Comparison of ENCODE assay signal across 11 mouse cellular contexts in genomic region chr11:102220451-102220850, GRCm38 (mm10). TPM values are rescaled to one million over a fixed set of nuclear protein-coding genes. Genes with fewer than 3 reads are reported as not detected.
DNase-seq lines count a peak whose midpoint lies in the region; ATAC-seq and TF ChIP-seq lines count a peak whose summit lies in the region.
"Had no signal": no experiment of that assay in that cellular context is flagged by ENCODE, and none has a peak within 500 bp of the region (broad histone marks: within the 10 kb centered on the region; RNA-seq: fewer than 3 reads in every experiment).

No protein-coding gene starts in this region.

- H3K9me3 ChIP-seq in hindbrain, embryonic 10.5 days = no peaks in the 10 kb centered on the region
- H3K9me3 ChIP-seq in hindbrain, postnatal 0 days (ENCODE audit: low read length) = no peaks in the 10 kb centered on the region
- no peaks in the 10 kb centered on the region for H3K9me3 ChIP-seq in stomach, postnatal 0 days (ENCODE audit: control insufficient read depth, low read length)
- H3K9me3 ChIP-seq: forebrain, embryonic 10.5 days; kidney, embryonic 15.5 days; neural tube, embryonic 13.5 days had no signal

- H3K9ac ChIP-seq in hindbrain, postnatal 0 days (replicated peaks; ENCODE audit: low read length) = no peak overlapping the region
- no peak overlapping the region for H3K9ac ChIP-seq in stomach, postnatal 0 days (ENCODE audit: low read length)
- H3K9ac ChIP-seq: kidney, embryonic 15.5 days had no signal

- H3K4me1 ChIP-seq in hindbrain, embryonic 10.5 days (replicated peaks) = peaks cover 86% of the 10 kb centered on the region
- peaks cover 47% of the 10 kb centered on the region for H3K4me1 ChIP-seq in hindbrain, postnatal 0 days (ENCODE audit: insufficient read depth, low read length)
- H3K4me1 ChIP-seq in stomach, postnatal 0 days (replicated peaks; ENCODE audit: control insufficient read depth, insufficient read depth) = peaks cover 36% of the 10 kb centered on the region

- TF ChIP-seq CTCF in hindbrain, postnatal 0 days (IDR thresholded peaks at IDR 0.05; ENCODE audit: low read depth) = no peak
- no peak for TF ChIP-seq CTCF in stomach, postnatal 0 days (IDR thresholded peaks at IDR 0.05; ENCODE audit: low read depth)

- no peak overlapping the region for H3K4me2 ChIP-seq in hindbrain, postnatal 0 days (ENCODE audit: low read depth, low read length)
- no peak overlapping the region for H3K4me2 ChIP-seq in stomach, postnatal 0 days (replicated peaks; ENCODE audit: low read depth)
- H3K4me2 ChIP-seq: kidney, embryonic 15.5 days; neural tube, embryonic 13.5 days had no signal

- peaks cover 12% of the 10 kb centered on the region for H3K27me3 ChIP-seq in hindbrain, embryonic 10.5 days (ENCODE audit: insufficient read depth, poor library complexity, severe bottlenecking)
- no peaks in the 10 kb centered on the region for H3K27me3 ChIP-seq in hindbrain, postnatal 0 days (ENCODE audit: insufficient read depth, low read length)
- no peaks in the 10 kb centered on the region for H3K27me3 ChIP-seq in stomach, postnatal 0 days (ENCODE audit: control insufficient read depth, insufficient read depth, low read length)
- H3K27me3 ChIP-seq: kidney, embryonic 15.5 days; neural tube, embryonic 13.5 days had no signal

- H3K4me3 ChIP-seq in hindbrain, embryonic 10.5 days = no peak overlapping the region
- H3K4me3 ChIP-seq in hindbrain, postnatal 0 days (ENCODE audit: low read length) = no peak overlapping the region
- H3K4me3 ChIP-seq in stomach, postnatal 0 days (ENCODE audit: low read depth, low read length) = no peak overlapping the region
- H3K4me3 ChIP-seq: forebrain, embryonic 10.5 days; kidney, embryonic 15.5 days; neural tube, embryonic 13.5 days had no signal

- ATAC-seq in hindbrain, postnatal 0 days = no peak
- ATAC-seq in stomach, postnatal 0 days (ENCODE audit: low FRiP score, low TSS enrichment) = no peak
- ATAC-seq in inflammation-experienced regulatory T-cells, adult 6 months = no peak

- WGBS in hindbrain, embryonic 10.5 days = 71% methylated on average over 6 of the region's 6 CpGs
- WGBS in hindbrain, postnatal 0 days = 66% methylated on average over 6 of the region's 6 CpGs
- WGBS in stomach, postnatal 0 days = 46% methylated on average over 6 of the region's 6 CpGs

- no peak for TF ChIP-seq EP300 in stomach, postnatal 0 days (optimal IDR thresholded peaks at IDR 0.05)

- H3K36me3 ChIP-seq in hindbrain, embryonic 10.5 days = peaks cover 69% of the 10 kb centered on the region
- H3K36me3 ChIP-seq in hindbrain, postnatal 0 days (ENCODE audit: insufficient read depth, low read length) = 0 out of 2 replicates have a peak, but pooled peaks cover 4% of the 10 kb centered on the region
- H3K36me3 ChIP-seq in stomach, postnatal 0 days (ENCODE audit: control insufficient read depth, insufficient read depth, low read length) = 0 out of 2 replicates have a peak, but pooled peaks cover 2% of the 10 kb centered on the region

- 0 out of 2 replicates have a peak overlapping the region, but pooled peaks have one; percentile 86 for H3K27ac ChIP-seq in hindbrain, embryonic 10.5 days
- H3K27ac ChIP-seq in hindbrain, postnatal 0 days = no peak overlapping the region
- H3K27ac ChIP-seq in stomach, postnatal 0 days (replicated peaks) = peak overlapping the region; percentile 91
- H3K27ac ChIP-seq: forebrain, embryonic 10.5 days; kidney, embryonic 15.5 days had no signal

- DNase-seq in adrenal gland, postnatal 36 days = peak; percentile 48 to 64
- DNase-seq in adrenal gland, postnatal 14 days = no peak
- no peak for DNase-seq in hindbrain, embryonic 10.5 days (ENCODE audit: low spot score)
- DNase-seq in hindbrain, postnatal 0 days (ENCODE audit: low spot score) = no peak
- peak; percentile 57 for DNase-seq in testis, postnatal 10 days (ENCODE audit: low spot score)
- DNase-seq in testis, postnatal 14 days (ENCODE audit: low spot score) = no peak
- peak; percentile 55 for DNase-seq in stomach, postnatal 0 days (ENCODE audit: low spot score)

RNA-seq across cellular contexts. Expression of gene Hdac5, which starts 9.5 kb away (rescaled TPM):
- total RNA-seq in adrenal gland, postnatal 36 days (2021) = 10 to 100 TPM; 96.3 to 96.5 TPM
- total RNA-seq in adrenal gland, postnatal 14 days (2021) = 81.1 and 83.7 TPM in 2 replicates
- 70.3 and 101 TPM in 2 replicates for polyA plus RNA-seq in hindbrain, embryonic 10.5 days (2016; fragmentation: Nextera tagmentation; extraction: Ambion mirVana)
- 212 and 350 TPM in 2 replicates for total RNA-seq in hindbrain, postnatal 0 days (2014; rRNA removed)
- polyA plus RNA-seq in hindbrain, postnatal 0 days (2015; fragmentation: Nextera tagmentation; extraction: Ambion mirVana) = 61.2 and 61.9 TPM in 2 replicates
- 33.8 and 43.3 TPM in 2 replicates for polyA plus RNA-seq in stomach, postnatal 0 days (2015; fragmentation: Nextera tagmentation; extraction: Ambion mirVana)
- 1 to 10 TPM; 6.8 to 8.2 (median 7.7) TPM for polyA plus RNA-seq in inflammation-experienced regulatory T-cells, adult 6 months (2017; shearing (Covaris generic))

RNA-seq across cellular contexts. Expression of gene BC030867, which starts 28.2 kb away (rescaled TPM):
- under 1 TPM; 0.66 to 0.76 TPM for total RNA-seq in adrenal gland, postnatal 36 days (2021)
- 1.7 and 2.3 TPM in 2 replicates for total RNA-seq in adrenal gland, postnatal 14 days (2021)
- 20.9 and 28.3 TPM in 2 replicates for polyA plus RNA-seq in hindbrain, embryonic 10.5 days (2016; fragmentation: Nextera tagmentation; extraction: Ambion mirVana)
- total RNA-seq in hindbrain, postnatal 0 days (2014; rRNA removed) = 2.3 and 2.4 TPM in 2 replicates
- polyA plus RNA-seq in hindbrain, postnatal 0 days (2015; fragmentation: Nextera tagmentation; extraction: Ambion mirVana) = 2.1 and 2.3 TPM in 2 replicates
- polyA plus RNA-seq in stomach, postnatal 0 days (2015; fragmentation: Nextera tagmentation; extraction: Ambion mirVana) = 2.2 and 2.7 TPM in 2 replicates
- 1 to 10 TPM in 2 of 3 experiments, under 1 TPM in 1; 0.95 to 7.0 (median 1.5) TPM for polyA plus RNA-seq in inflammation-experienced regulatory T-cells, adult 6 months (2017; shearing (Covaris generic))

RNA-seq across cellular contexts. Expression of gene G6pc3, which starts 31.0 kb away (rescaled TPM):
- total RNA-seq in adrenal gland, postnatal 36 days (2021) = 100 to 1,000 TPM; 126 to 133 TPM
- total RNA-seq in adrenal gland, postnatal 14 days (2021) = 82.8 and 83.7 TPM in 2 replicates
- polyA plus RNA-seq in hindbrain, embryonic 10.5 days (2016; fragmentation: Nextera tagmentation; extraction: Ambion mirVana) = 32.3 and 37.8 TPM in 2 replicates
- 67.5 and 70.1 TPM in 2 replicates for total RNA-seq in hindbrain, postnatal 0 days (2014; rRNA removed)
- 43.8 and 46.2 TPM in 2 replicates for polyA plus RNA-seq in hindbrain, postnatal 0 days (2015; fragmentation: Nextera tagmentation; extraction: Ambion mirVana)
- polyA plus RNA-seq in stomach, postnatal 0 days (2015; fragmentation: Nextera tagmentation; extraction: Ambion mirVana) = 19.2 and 19.4 TPM in 2 replicates
- 10 to 100 TPM; 18.7 to 39.7 (median 37.9) TPM for polyA plus RNA-seq in inflammation-experienced regulatory T-cells, adult 6 months (2017; shearing (Covaris generic))

RNA-seq across cellular contexts. Expression of gene Lsm12, which starts 35.4 kb away (rescaled TPM):
- 10 to 100 TPM; 81.9 to 90.1 TPM for total RNA-seq in adrenal gland, postnatal 36 days (2021)
- 78.7 and 81.0 TPM in 2 replicates for total RNA-seq in adrenal gland, postnatal 14 days (2021)
- 119 and 148 TPM in 2 replicates for polyA plus RNA-seq in hindbrain, embryonic 10.5 days (2016; fragmentation: Nextera tagmentation; extraction: Ambion mirVana)
- 65.7 and 167 TPM in 2 replicates for total RNA-seq in hindbrain, postnatal 0 days (2014; rRNA removed)
- 147 and 153 TPM in 2 replicates for polyA plus RNA-seq in hindbrain, postnatal 0 days (2015; fragmentation: Nextera tagmentation; extraction: Ambion mirVana)
- 70.0 and 99.4 TPM in 2 replicates for polyA plus RNA-seq in stomach, postnatal 0 days (2015; fragmentation: Nextera tagmentation; extraction: Ambion mirVana)
- polyA plus RNA-seq in inflammation-experienced regulatory T-cells, adult 6 months (2017; shearing (Covaris generic)) = 10 to 100 TPM; 58.3 to 99.6 (median 68.0) TPM

RNA-seq across cellular contexts. Expression of gene Asb16, which starts 48.1 kb away (rescaled TPM):
- under 1 TPM; 0.10 to 0.30 TPM for total RNA-seq in adrenal gland, postnatal 36 days (2021)
- total RNA-seq in adrenal gland, postnatal 14 days (2021) = 0.11 and 0.19 TPM in 2 replicates
- 0.08 TPM in 1 of 2 replicates, not detected in the other for polyA plus RNA-seq in hindbrain, embryonic 10.5 days (2016; fragmentation: Nextera tagmentation; extraction: Ambion mirVana)
- 2.2 and 2.6 TPM in 2 replicates for total RNA-seq in hindbrain, postnatal 0 days (2014; rRNA removed)
- 0.29 and 0.41 TPM in 2 replicates for polyA plus RNA-seq in hindbrain, postnatal 0 days (2015; fragmentation: Nextera tagmentation; extraction: Ambion mirVana)
- 0.04 TPM in 1 of 2 replicates, not detected in the other for polyA plus RNA-seq in stomach, postnatal 0 days (2015; fragmentation: Nextera tagmentation; extraction: Ambion mirVana)
- not detected for polyA plus RNA-seq in inflammation-experienced regulatory T-cells, adult 6 months (2017; shearing (Covaris generic))
- polyA plus RNA-seq: neural tube, embryonic 13.5 days had no signal

Comparison
In these comparisons a context has a peak if more than half of its experiments do, and no peak if none do; other contexts are left out.
1. DNase-seq: peak in adrenal gland, postnatal 36 days (2 of 2), testis, postnatal 10 days (single experiment) and stomach, postnatal 0 days (single experiment); none in adrenal gland, postnatal 14 days (single experiment), hindbrain, embryonic 10.5 days (single experiment), hindbrain, postnatal 0 days (single experiment) and testis, postnatal 14 days (single experiment).